Mouse (Mus musculus) heart, embryonic 14.5 days (tissue): ENCODE measurements around the gene Olfr531. TPM values are rescaled to one million over a fixed set of nuclear protein-coding genes. Genes with fewer than 3 reads are reported as not detected.

Source experiments
- ATAC-seq: fragments of 200-750 bp; cut with Nextera tagmentation; 2 replicates; pipeline ENCODE4 v1.8.0; 2017; ENCODE audit warnings: low read depth, moderate TSS enrichment; ENCODE audit not compliant: insufficient number of reproducible peaks, insufficient read depth, low FRiP score
- H3K27ac ChIP-seq, 2 experiments: fragments of 200-500 bp in 1 of 2; fragments of 300-500 bp in 1 of 2; sonication (generic) in 1 of 2; replicated peaks in 1 of 2; 2 replicates each; pipeline ENCODE4 v1.5.1; 2012 to 2014; ENCODE audit warnings: low read depth in 2 of 2, low read length in 2 of 2, control low read depth in 1 of 2, mild to moderate bottlenecking in 1 of 2, mixed read lengths in 1 of 2; ENCODE audit not compliant: control insufficient read depth in 1 of 2, insufficient read depth in 1 of 2
- H3K27me3 ChIP-seq: fragments of 300-500 bp; sonication (generic); 2 replicates; pipeline ENCODE4 v1.6.1; 2014; ENCODE audit warnings: mild to moderate bottlenecking, low read length, control low read depth; ENCODE audit not compliant: control insufficient read depth, insufficient read depth
- H3K36me3 ChIP-seq: fragments of 300-500 bp; sonication (generic); 2 replicates; pipeline ENCODE4 v1.6.1; 2014; ENCODE audit warnings: mild to moderate bottlenecking, control low read depth, low read length, mixed read lengths; ENCODE audit not compliant: control insufficient read depth, insufficient read depth
- H3K4me1 ChIP-seq, 2 experiments: fragments of 200-500 bp in 1 of 2; fragments of 300-500 bp in 1 of 2; sonication (generic) in 1 of 2; 2 replicates each; pipeline ENCODE4 v1.6.1; 2012 to 2014; ENCODE audit warnings: low read length in 2 of 2, control low read depth in 1 of 2, mixed read lengths in 1 of 2; ENCODE audit not compliant: control insufficient read depth in 2 of 2, insufficient read depth in 2 of 2
- H3K4me2 ChIP-seq: fragments of 300-500 bp; sonication (generic); 2 replicates; pipeline ENCODE4 v1.6.1; 2014; ENCODE audit warnings: mild to moderate bottlenecking, low read length
- H3K4me3 ChIP-seq, 2 experiments: fragments of 200-500 bp in 1 of 2; fragments of 300-500 bp in 1 of 2; sonication (generic) in 1 of 2; 2 replicates each; pipeline ENCODE4 v1.5.1; 2012 to 2014; ENCODE audit warnings: low read length in 2 of 2, mild to moderate bottlenecking in 2 of 2, control low read depth in 1 of 2, low read depth in 1 of 2, moderate library complexity in 1 of 2; ENCODE audit not compliant: control insufficient read depth in 1 of 2, insufficient read depth in 1 of 2
- H3K9ac ChIP-seq: fragments of 300-500 bp; sonication (generic); 2 replicates; pipeline ENCODE4 v1.6.1; 2014; ENCODE audit warnings: mild to moderate bottlenecking, low read length
- H3K9me3 ChIP-seq: fragments of 300-500 bp; sonication (generic); 2 replicates; pipeline ENCODE4 v1.6.1; 2016; ENCODE audit warnings: low read length, control low read depth; ENCODE audit not compliant: control insufficient read depth
- WGBS: fragments of 180-500 bp; shearing (Covaris S2); extraction: QIAGEN DNeasy Blood & Tissue Kit; methylation state at CpG from one replicate; pipeline ENCODE4 v1.1.7; 2014; 5-methylcytosine and 5-hydroxymethylcytosine counted together
- polyA plus RNA-seq: library from polyadenylated mRNA; unstranded; fragments of >200 nt; fragmentation: Nextera tagmentation; extraction: Ambion mirVana; gene quantifications from 2 replicates; pipeline ENCODE4 v1.2.1, GENCODE M21; 2014

Olfr531 gene
- polyA plus RNA-seq = not detected in 2 replicates

GRCm38 (mm10) chr7:140402818-140403217 is at the start of gene Olfr531:
TSS of gene Olfr531 (minus strand) at chr7:140402918.
- no peak within 1 kb of the TSS for H3K4me2 ChIP-seq
- ATAC-seq = no peak
- H3K9me3 ChIP-seq = no peaks in the 10 kb centered on the region
- no peaks in the 10 kb centered on the region for H3K27me3 ChIP-seq
- H3K4me1 ChIP-seq = no peaks in the 10 kb centered on the region
- no peaks in the 10 kb centered on the region for H3K36me3 ChIP-seq
- H3K27ac ChIP-seq = no peak within 1 kb of the TSS
- no peak within 1 kb of the TSS for H3K4me3 ChIP-seq
- no peak within 1 kb of the TSS for H3K9ac ChIP-seq
- 42% methylated on average over 1 of the region's 1 CpGs for WGBS

- 55% methylated on average over 1 of the region's 1 CpGs for WGBS
- no peaks in the 10 kb centered on the region for H3K9me3 ChIP-seq
- H3K27me3 ChIP-seq = no peaks in the 10 kb centered on the region
- no peak for ATAC-seq
- no peaks in the 10 kb centered on the region for H3K4me1 ChIP-seq
- no peaks in the 10 kb centered on the region for H3K36me3 ChIP-seq
- no peak overlapping the region for H3K4me3 ChIP-seq
- no peak overlapping the region for H3K27ac ChIP-seq
- H3K4me2 ChIP-seq = no peak overlapping the region
- H3K9ac ChIP-seq = no peak overlapping the region
Observed at GRCm38 (mm10) chr7:140443141-140443540, 40.4 kb upstream of the Olfr531 start.

GRCm38 (mm10) chr7:140421539-140421938 is 18.8 kb upstream of the Olfr531 start, which contains the start of gene Olfr532:
TSS of gene Olfr532 (minus strand) at chr7:140421639.
- H3K27ac ChIP-seq = no peak within 1 kb of the TSS
- no peaks in the 10 kb centered on the region for H3K9me3 ChIP-seq
- no peaks in the 10 kb centered on the region for H3K27me3 ChIP-seq
- no peak within 1 kb of the TSS for H3K4me3 ChIP-seq
- no peaks in the 10 kb centered on the region for H3K36me3 ChIP-seq
- no peak within 1 kb of the TSS for H3K9ac ChIP-seq
- WGBS = 89% methylated on average over 1 of the region's 1 CpGs
- ATAC-seq = no peak
- no peak within 1 kb of the TSS for H3K4me2 ChIP-seq
- H3K4me1 ChIP-seq = no peaks in the 10 kb centered on the region

GRCm38 (mm10) chr7:140376911-140377310 is 25.8 kb downstream of the Olfr531 start:
- Histone ChIP-seq H3K36me3 (no peaks in the 10 kb centered on the region), H3K9ac (no peak overlapping the region), H3K4me3 (no peak overlapping the region), H3K9me3 (no peaks in the 10 kb centered on the region), H3K27ac (no peak overlapping the region), H3K4me2 (no peak overlapping the region), H3K4me1 (no peaks in the 10 kb centered on the region), H3K27me3 (no peaks in the 10 kb centered on the region)
- ATAC-seq = no peak
- WGBS = 87% methylated on average over 2 of the region's 2 CpGs

GRCm38 (mm10) chr7:140376231-140376630 is 26.5 kb downstream of the Olfr531 start, which contains the start of gene Olfr530:
TSS of gene Olfr530 (minus strand) at chr7:140376331.
- ATAC-seq = no peak

GRCm38 (mm10) chr7:140374300-140374699 is 28.4 kb downstream of the Olfr531 start:
- WGBS = 65% methylated on average over 4 of the region's 4 CpGs
- Histone ChIP-seq H3K36me3 (no peaks in the 10 kb centered on the region), H3K4me1 (no peaks in the 10 kb centered on the region), H3K9ac (no peak overlapping the region), H3K4me3 (no peak overlapping the region), H3K27me3 (no peaks in the 10 kb centered on the region), H3K27ac (no peak overlapping the region), H3K9me3 (no peaks in the 10 kb centered on the region), H3K4me2 (no peak overlapping the region)
- ATAC-seq = no peak

More at GRCm38 (mm10) chr7:140376231-140376630, 26.5 kb downstream of the Olfr531 start, which contains the start of gene Olfr530:
- Histone ChIP-seq H3K27me3 (no peaks in the 10 kb centered on the region), H3K4me1 (no peaks in the 10 kb centered on the region), H3K4me2 (no peak within 1 kb of the TSS), H3K4me3 (no peak within 1 kb of the TSS), H3K27ac (no peak within 1 kb of the TSS), H3K36me3 (no peaks in the 10 kb centered on the region), H3K9ac (no peak within 1 kb of the TSS), H3K9me3 (no peaks in the 10 kb centered on the region)
- WGBS = 50% methylated on average over 1 of the region's 1 CpGs

- Histone ChIP-seq H3K4me2 (no peak within 1 kb of the TSS), H3K36me3 (no peaks in the 10 kb centered on the region), H3K4me3 (no peak within 1 kb of the TSS), H3K4me1 (no peaks in the 10 kb centered on the region), H3K9me3 (no peaks in the 10 kb centered on the region), H3K27me3 (no peaks in the 10 kb centered on the region), H3K9ac (no peak within 1 kb of the TSS), H3K27ac (no peak within 1 kb of the TSS)
- no peak for ATAC-seq
- WGBS = 59% methylated on average over 3 of the region's 3 CpGs
Observed at GRCm38 (mm10) chr7:140361571-140361970, 41.1 kb downstream of the Olfr531 start, which contains the start of gene Olfr60. TSS of gene Olfr60 (minus strand) at chr7:140361671.
